Mouse (Mus musculus): Measurements from ENCODE around the gene Ipp.

Gene Ipp

GRCm38 (mm10) chr4:116507425-116508218, at the start of gene Ipp:
Gene Ipp, plus strand, starts transcription at chr4:116507549.
- peak; percentile 98 for DNase-seq (ENCODE audit: low spot score)

GRCm38 (mm10) chr4:116461943-116462342, 45.4 kb upstream of the Ipp start:
- DNase-seq (ENCODE audit: low spot score), result no peak

- DNase-seq (ENCODE audit: low spot score), result peak; percentile 75
Observed at GRCm38 (mm10) chr4:116463231-116464125, 43.9 kb upstream of the Ipp start.

GRCm38 (mm10) chr4:116464126-116464981, 43.0 kb upstream of the Ipp start, which contains the start of gene Mast2:
Gene Mast2, minus strand, starts transcription at chr4:116464183.
- peak; percentile 91 for DNase-seq (ENCODE audit: low spot score)

- DNase-seq (ENCODE audit: low spot score), result no peak
Observed at GRCm38 (mm10) chr4:116481322-116481721, 26.0 kb upstream of the Ipp start.

- DNase-seq (ENCODE audit: low spot score), result no peak
Observed at GRCm38 (mm10) chr4:116483476-116483875, 23.9 kb upstream of the Ipp start.

- DNase-seq (ENCODE audit: low spot score), result no peak
Observed at GRCm38 (mm10) chr4:116491119-116491536, 16.2 kb upstream of the Ipp start.

- no peak for DNase-seq (ENCODE audit: low spot score)
Observed at GRCm38 (mm10) chr4:116491886-116492285, 15.5 kb upstream of the Ipp start.

GRCm38 (mm10) chr4:116492460-116492859, 14.9 kb upstream of the Ipp start:
- DNase-seq (ENCODE audit: low spot score), result no peak

GRCm38 (mm10) chr4:116493646-116494045, 13.7 kb upstream of the Ipp start:
- DNase-seq (ENCODE audit: low spot score), result no peak

GRCm38 (mm10) chr4:116499978-116500377, 7.4 kb upstream of the Ipp start:
- DNase-seq (ENCODE audit: low spot score), result no peak

- DNase-seq (ENCODE audit: low spot score), result no peak
Observed at GRCm38 (mm10) chr4:116506886-116507424, 394 bp upstream of the Ipp start.

GRCm38 (mm10) chr4:116531109-116531508, 23.8 kb downstream of the Ipp start:
- no peak for DNase-seq (ENCODE audit: low spot score)

GRCm38 (mm10) chr4:116536351-116536750, 29.0 kb downstream of the Ipp start:
- no peak for DNase-seq (ENCODE audit: low spot score)

- DNase-seq (ENCODE audit: low spot score), result no peak
Observed at GRCm38 (mm10) chr4:116537737-116538136, 30.4 kb downstream of the Ipp start.

- no peak for DNase-seq (ENCODE audit: low spot score)
Observed at GRCm38 (mm10) chr4:116550432-116550831, 43.1 kb downstream of the Ipp start.

- DNase-seq (ENCODE audit: low spot score), result no peak
Observed at GRCm38 (mm10) chr4:116553035-116553434, 45.7 kb downstream of the Ipp start.

- DNase-seq (ENCODE audit: low spot score), result peak; percentile 76
Observed at GRCm38 (mm10) chr4:116555413-116556300, 48.3 kb downstream of the Ipp start, which contains the start of gene Tmem69. Gene Tmem69, minus strand, starts transcription at chr4:116555936.

- peak; percentile 94 for DNase-seq (ENCODE audit: low spot score)
Observed at GRCm38 (mm10) chr4:116556561-116557305, 49.4 kb downstream of the Ipp start.

Measured in testis, postnatal 10 days (tissue).